Mouse (Mus musculus) megakaryocyte, adult 5-6 weeks (primary cell): ENCODE measurements around the gene Pou6f1. TPM values are rescaled to one million over a fixed set of nuclear protein-coding genes. Genes with fewer than 3 reads are reported as not detected.
"Not testable (repeated sequence)": the region's sequence is repeated elsewhere in the genome, so short reads cannot be mapped to it uniquely, and the experiment has no call there.

Experiments
- ATAC-seq: 2 replicates; pipeline ENCODE4 v1.8.0; 2016; ENCODE audit warnings: mild to moderate bottlenecking, inconsistent platforms; ENCODE audit not compliant: poor library complexity, severe bottlenecking
- total RNA-seq, 2 experiments: library from RNA; stranded (forward) in 1 of 2; stranded (reverse) in 1 of 2; fragments of 153-499, 151-499 nt in 1 of 2; fragments of 221-1000, 200-1000 nt in 1 of 2; gene quantifications; 2 replicates each; pipeline versions ENCODE4 v1.2.3 to v1.2.4; 2015 to 2017

Pou6f1 gene
- total RNA-seq, 2 experiments from 2014 or later: 0.73 to 1.0 TPM

DNA sequence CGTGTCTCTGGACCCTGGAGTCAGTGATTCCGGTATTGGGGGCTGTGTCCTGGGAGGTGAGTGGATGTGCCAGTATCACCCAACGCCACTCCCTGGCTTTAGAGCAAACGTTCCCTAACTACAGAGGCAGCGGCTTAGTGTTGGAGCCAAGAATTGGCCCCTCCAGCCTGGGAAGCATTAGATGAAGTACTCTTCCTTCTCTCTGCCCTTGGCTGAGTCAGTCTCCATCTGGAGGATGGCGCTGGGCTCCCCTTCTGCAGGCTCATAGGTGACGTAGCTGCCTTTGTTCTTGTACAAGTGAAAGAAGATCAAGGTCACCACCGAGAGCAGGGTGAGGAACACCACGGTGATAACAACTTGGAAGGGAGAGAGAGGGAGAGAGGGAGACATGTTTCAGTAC lies 21.9 kb upstream of the Pou6f1 start:
- ATAC-seq: peak; percentile 25

- no peak for ATAC-seq
These were observed 19.4 kb upstream of the Pou6f1 start for GRCm38 (mm10) chr15:100619200-100619599.

- no peak for ATAC-seq
These were observed 16.4 kb upstream of the Pou6f1 start for GRCm38 (mm10) chr15:100616221-100616620.

GRCm38 (mm10) chr15:100615825-100616220 lies 16.0 kb upstream of the Pou6f1 start:
- ATAC-seq: peak; percentile 61

DNA sequence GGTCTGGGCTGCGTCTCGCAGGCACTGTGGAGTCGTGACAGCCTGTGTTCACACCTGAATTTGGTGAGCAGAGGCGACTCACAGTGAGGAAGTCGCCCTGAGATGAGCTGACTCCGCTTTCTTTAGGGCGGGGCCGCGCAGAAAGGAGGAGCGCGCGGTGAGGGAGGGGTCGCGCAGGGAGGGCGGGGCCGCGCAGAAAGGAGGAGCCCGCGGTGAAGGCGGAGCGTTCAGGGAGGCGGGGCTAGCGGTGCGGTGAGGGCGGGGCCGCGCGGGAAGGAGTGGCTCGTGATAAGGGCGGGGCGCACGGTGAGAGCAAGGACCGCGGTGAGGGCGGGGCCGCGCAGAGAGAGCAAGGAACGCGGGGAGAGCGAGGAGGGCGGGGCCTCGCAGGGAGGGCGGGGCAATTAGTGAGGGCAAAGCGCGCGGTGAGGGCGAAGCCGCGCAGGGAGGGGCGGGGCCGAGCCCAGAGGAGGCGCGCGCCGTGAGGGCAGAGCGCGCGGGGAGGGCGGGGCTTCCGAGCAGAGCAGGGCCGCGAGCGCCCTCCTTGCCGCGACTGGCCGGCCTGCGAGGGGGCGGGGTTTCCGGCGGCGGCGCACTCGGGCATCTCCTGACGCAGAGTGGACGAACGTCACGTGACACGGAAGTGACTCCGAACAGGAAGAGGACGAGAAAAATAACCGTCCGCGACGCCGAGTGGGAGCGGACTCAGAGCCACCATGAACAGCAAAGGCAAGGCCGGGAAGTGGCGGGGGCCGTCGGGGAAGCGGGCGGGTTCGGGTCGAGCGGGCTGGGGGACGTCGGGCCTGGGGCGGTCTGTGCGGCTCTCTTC lies 15.4 kb upstream of the Pou6f1 start, which contains the start of gene Dazap2:
TSS of gene Dazap2 (plus strand) at position 354 of the 829 bp plus-strand sequence.
- ATAC-seq: peak; percentile 74

DNA sequence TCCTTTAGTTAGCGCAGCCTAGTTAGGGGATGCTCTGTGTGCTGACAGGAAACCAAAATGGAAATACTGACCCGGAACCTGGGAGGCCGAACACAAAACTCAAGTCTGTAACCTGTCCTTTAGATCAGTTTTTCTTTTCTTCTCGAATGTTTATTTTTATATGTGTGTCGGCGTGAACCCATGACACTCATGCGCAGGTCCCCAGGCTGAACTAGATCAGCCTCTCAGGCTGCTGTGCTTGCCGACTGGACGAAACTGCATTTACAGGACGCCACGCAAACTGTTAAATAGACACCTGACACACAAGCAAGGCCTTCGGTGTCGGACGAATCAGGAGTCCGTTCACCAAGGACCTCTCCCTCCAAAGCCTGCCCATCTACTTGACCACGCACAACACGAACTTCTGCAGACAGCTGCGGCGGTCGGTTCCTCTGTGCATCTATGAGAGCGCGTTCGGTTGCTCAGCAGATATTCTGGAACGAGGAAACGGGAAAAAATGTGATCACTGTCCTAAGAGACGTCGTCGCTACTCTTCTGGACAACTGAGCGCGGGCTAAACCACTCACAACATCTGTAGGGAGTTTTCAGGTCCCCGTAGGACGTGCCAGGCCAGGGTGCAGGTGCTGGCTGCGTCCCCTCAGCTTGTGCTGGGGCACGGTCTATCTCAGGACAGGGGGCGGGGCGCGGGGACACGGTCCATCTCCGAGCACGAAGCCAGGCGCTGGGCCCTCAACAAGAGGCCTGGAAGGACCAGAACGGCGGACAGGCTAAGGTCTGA lies 14.6 kb upstream of the Pou6f1 start:
- peak; percentile 26 for ATAC-seq

DNA sequence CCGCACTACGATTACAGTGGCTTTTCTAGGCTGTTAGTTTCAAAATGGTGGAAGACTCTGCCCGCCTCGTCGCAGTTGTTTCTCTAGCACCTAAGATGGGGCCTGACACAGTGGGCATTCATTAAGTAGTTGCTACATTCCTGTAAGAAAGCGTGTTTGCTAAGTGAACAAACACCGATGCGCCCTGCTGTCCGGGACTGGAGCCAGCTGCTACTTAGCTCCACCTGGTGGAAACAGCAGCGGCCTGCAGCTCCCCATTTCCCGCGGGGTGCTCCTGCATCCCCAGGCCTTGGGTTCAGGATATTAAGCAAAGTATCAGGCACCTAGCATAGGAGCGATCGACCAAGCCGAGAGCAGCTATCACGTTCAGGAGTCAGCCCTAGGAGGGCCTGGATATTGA lies 13.8 kb upstream of the Pou6f1 start:
- peak; percentile 31 for ATAC-seq

GRCm38 (mm10) chr15:100612432-100612831 lies 12.6 kb upstream of the Pou6f1 start:
- ATAC-seq: no peak

DNA sequence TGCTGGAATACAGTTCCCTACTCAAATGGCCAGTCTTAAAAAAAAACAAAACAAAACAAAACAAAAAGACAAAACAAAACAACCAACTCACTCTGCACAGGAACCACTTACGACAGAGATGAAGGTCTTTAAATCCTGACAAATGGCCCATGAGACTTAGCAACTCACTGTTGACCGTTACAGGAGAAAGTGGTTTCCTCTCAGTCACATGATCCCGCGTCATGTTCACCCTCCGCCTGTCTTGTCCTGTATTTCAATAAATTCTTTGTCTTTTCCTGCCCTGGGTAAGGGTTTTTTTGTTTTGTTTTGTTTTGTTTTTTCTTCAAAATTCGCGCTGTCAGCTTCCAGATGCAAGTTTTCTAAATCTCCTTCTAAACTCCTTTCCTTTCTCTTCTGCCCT lies 12.2 kb upstream of the Pou6f1 start:
- ATAC-seq: no peak

DNA sequence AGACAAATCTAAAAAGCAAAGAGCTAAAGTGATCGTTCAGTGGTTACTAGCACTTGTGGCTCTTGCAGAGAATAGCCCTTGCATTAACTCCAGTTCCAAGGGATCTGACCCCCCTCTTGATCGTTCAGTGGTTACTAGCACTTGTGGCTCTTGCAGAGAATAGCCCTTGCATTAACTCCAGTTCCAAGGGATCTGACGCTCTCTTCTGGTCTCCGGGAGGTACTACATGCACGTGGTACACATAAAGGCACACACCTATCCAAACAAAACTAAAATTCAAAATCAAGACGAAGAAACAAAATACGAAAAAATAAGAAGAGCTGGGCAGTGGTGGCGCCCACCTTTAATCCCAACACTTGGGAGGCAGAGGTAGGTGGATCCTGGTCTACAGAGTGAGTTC lies 6.9 kb upstream of the Pou6f1 start:
- not testable (repeated sequence) for ATAC-seq

DNA sequence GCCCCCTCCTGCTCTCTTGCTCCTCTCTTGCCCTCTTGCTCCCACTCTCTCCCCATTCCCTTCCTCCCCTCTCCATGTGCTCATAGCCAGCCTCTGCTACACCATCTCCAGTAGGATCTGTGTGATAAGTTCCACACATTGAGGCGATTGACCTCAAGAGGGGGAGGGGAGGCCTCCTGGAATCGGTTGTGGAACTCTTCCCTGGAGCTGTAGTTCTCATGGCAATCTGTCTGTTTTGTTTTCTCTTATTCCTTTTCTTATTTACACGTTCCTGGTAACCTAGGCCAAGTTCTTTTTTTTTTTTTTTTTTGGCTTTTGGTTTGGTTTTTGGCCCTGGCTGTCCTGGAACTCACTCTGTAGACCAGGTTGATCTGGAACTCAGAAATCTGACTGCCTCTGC lies 1.9 kb upstream of the Pou6f1 start:
- ATAC-seq: no peak

DNA sequence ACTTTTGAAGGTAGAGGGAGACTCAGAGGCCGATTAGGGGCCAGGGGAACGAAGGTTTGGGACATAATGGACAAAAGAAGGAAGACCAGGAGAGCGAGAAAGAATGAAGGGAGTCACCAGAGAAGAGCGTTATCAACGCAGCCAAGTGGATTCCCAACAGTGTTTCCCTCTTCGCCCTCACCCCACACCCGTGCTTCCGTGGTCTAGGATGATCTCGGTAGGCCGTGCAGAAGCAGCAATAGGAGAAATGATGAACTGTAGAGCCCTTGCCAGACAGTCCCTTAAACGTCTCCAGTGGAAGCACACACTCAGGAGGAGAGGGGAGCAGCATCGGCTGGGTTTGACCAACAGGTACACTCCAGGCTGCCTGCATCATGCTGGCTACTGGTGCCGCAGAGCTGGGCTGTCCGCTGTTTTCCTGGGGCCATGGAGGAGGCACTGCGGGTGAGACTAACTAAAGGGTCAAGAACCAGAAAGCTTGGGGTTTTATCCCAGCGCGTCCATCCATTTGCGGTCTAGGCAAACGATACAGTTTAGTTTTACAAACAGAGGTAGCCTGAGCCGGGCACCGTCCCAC lies 1.0 kb upstream of the Pou6f1 start:
- ATAC-seq: no peak

GRCm38 (mm10) chr15:100600047-100600695 lies 387 bp upstream of the Pou6f1 start:
- peak; percentile 67 for ATAC-seq

- peak; percentile 36 for ATAC-seq
These were observed 905 bp downstream of the Pou6f1 start for GRCm38 (mm10) chr15:100598883-100599275.

DNA sequence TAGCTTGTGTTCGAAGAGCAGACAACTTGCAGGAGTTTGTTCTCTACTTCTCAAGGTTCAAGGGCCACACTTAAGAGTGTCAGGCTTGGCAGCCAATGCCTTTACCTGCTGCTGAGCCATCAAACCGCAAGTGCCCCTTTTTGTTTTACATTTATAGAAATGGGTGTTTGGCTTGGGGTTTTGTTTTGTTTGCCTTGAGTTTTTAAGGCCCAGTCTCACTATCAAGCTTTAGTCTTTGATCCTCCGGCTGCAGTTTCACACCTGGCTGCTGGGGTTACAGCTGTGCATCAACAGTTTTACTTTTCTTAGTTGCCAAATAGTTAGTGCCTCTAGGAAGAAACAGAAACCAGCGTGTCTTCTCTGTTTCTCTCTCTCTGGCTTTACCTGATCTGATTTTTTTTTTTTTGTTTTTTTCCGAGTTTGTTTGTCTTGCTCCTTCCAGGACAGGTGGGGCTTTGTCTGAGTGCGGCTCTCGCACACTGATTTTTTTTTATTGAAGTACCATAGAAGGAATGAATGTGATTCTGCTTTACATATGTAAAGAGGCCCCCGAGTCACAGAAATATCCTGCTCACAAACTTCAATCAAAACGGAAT lies 1.4 kb downstream of the Pou6f1 start:
- ATAC-seq: no peak

DNA sequence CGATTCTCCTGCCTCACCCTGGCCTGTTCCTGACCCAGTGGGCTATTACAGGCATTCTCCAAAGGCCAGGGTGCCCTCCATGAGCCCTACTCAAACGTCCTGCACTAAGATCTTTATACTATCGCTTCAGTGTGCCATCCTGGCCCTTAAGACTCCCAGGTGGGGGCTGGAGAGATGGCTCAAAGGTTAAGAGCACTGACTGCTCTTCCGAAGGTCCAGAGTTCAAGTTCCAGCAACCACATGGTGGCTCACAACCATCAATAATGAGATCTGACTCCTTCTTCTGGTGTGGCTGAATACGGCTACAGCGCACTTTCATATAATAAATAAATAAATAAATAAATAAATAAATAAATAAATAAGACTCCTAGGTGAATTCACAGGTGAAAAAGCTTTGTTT lies 7.0 kb downstream of the Pou6f1 start:
- no peak for ATAC-seq

- no peak for ATAC-seq
These were observed 9.3 kb downstream of the Pou6f1 start for GRCm38 (mm10) chr15:100590436-100590835.

GRCm38 (mm10) chr15:100588297-100588696 lies 11.5 kb downstream of the Pou6f1 start:
- no peak for ATAC-seq

DNA sequence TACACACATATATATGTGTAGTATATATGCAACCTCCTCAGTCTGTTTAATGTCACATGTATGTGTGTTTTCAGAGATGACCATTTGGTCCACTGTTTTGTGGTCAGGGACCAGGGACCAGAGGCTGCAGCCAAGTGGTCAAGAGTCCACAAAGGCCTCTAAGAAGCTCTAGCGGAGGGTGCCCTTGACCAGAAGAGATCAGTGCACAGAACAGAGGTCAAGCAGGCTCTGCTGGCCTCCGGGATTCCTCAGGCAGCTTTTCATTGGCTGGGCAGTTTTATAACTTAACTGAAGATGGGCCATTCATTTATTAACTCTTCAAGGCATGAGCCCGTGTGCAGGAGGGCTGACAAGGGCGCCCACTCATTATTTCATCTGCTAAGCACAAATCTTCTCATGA lies 12.6 kb downstream of the Pou6f1 start:
- ATAC-seq: no peak

DNA sequence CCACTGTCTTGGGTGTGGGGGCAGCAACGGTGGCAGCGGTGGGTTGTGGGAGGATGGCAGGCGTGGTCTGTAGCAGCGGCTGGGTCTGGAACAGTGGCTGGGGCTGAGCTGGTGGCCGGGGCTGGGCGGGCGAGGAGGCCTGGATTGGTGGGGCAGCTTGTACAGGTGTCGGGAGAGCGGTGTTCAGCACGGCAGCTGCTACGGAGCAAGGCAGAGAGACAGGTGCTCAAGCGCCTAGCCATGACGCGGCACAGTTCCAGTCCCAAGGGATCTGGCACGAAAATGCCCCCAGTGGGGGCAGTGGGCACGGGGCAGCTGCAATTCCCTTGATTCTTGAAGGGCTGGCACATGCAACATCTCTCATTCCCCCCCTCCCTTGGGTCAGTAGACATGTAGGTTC lies 13.9 kb downstream of the Pou6f1 start:
- ATAC-seq: no peak

GRCm38 (mm10) chr15:100580108-100580507 lies 19.7 kb downstream of the Pou6f1 start:
- no peak for ATAC-seq
